Mouse (Mus musculus): Measurements from ENCODE around the gene Capza2. TPM values are rescaled to one million over a fixed set of nuclear protein-coding genes. Genes with fewer than 3 reads are reported as not detected.

The Capza2 gene
- total and polyA plus RNA-seq, 3 experiments = 26.9 to 147 (median 130) TPM

DNA sequence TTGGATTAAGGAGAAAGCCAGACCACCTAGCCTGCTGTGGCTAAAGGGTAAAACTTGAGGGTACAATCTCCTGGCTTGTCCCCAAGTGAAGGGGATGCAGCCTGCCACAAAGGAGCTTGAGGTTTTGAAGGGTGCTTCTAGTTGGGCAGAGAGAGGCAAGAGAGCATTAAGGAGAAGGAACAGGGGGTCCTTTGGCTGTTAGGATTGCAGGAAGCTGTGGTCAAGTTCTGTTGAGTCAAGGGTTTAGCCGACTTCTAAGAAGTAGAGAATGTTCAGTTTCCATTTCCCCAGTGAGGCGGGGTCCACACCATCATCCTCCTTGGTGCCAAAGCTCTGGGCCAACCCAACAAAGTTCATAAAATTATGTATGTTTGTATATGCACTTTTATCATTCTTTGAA is 19.0 kb downstream of the Capza2 start:
- peaks cover 4% of the 10 kb centered on the region; the same call in 1 of the 2 replicates for H3K79me2 ChIP-seq (replicated peaks; ENCODE audit: control insufficient read depth, insufficient read depth, low read length)
- H3K36me3 ChIP-seq (ENCODE audit: control insufficient read depth, insufficient read depth, low read length) = peaks cover 19% of the 10 kb centered on the region
- no peak overlapping the region for H3K27ac ChIP-seq
- H3K4me1 ChIP-seq (ENCODE audit: control insufficient read depth, insufficient read depth, low read length) = peaks cover 3% of the 10 kb centered on the region
- no peaks in the 10 kb centered on the region for H3K27me3 ChIP-seq (ENCODE audit: control insufficient read depth, insufficient read depth, low read length)
- H3K9ac ChIP-seq (ENCODE audit: low read depth, low read length) = no peak overlapping the region
- no peak overlapping the region for H3K4me3 ChIP-seq
- TF ChIP-seq POLR2A (IDR thresholded peaks at IDR 0.05; ENCODE audit: insufficient read depth, low read depth, low read length) = no peak
- TF ChIP-seq CTCF (IDR thresholded peaks at IDR 0.05) = no peak
- no peak for TF ChIP-seq EP300 (IDR thresholded peaks at IDR 0.05; ENCODE audit: insufficient read depth, low read depth, low read length)
- WGBS = 78% methylated on average over 2 of the region's 2 CpGs
- intact Hi-C loops (cut with DNase I) = no loop called here
- DNase-seq = no peak

DNA sequence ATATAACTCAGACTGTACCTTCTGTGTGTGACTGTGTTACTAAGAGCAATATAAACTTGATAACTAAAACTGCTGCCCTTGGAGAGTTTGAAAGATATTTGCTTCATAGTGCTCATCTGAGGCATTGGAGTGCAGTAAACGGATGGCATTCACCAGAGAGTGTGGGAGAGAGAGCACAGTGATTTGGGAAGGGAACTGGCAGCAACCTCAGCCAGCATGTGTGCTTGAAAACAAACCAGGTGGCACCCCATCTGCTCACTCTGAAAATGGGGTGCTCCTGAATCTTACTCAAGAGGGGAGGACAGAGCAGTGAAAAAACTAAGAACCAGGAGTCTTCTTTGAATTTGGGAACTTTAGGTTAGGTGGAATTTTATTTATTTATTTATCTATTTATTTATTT is 21.3 kb downstream of the Capza2 start:
- Histone ChIP-seq H3K4me3 (no peak overlapping the region), H3K9ac (ENCODE audit: low read depth, low read length) (no peak overlapping the region), H3K36me3 (ENCODE audit: control insufficient read depth, insufficient read depth, low read length) (peaks cover 14% of the 10 kb centered on the region), H3K79me2 (replicated peaks; ENCODE audit: control insufficient read depth, insufficient read depth, low read length) (peaks cover 4% of the 10 kb centered on the region; the same call in 1 of the 2 replicates), H3K27me3 (ENCODE audit: control insufficient read depth, insufficient read depth, low read length) (no peaks in the 10 kb centered on the region), H3K27ac (no peak overlapping the region), H3K4me1 (ENCODE audit: control insufficient read depth, insufficient read depth, low read length) (no peaks in the 10 kb centered on the region; the same call in 1 of the 2 replicates)
- 84% methylated on average over 1 of the region's 1 CpGs for WGBS
- intact Hi-C loops (cut with DNase I) = no loop called here
- no peak for TF ChIP-seq EP300 (IDR thresholded peaks at IDR 0.05; ENCODE audit: insufficient read depth, low read depth, low read length)
- no peak for TF ChIP-seq CTCF (IDR thresholded peaks at IDR 0.05)
- no peak for TF ChIP-seq POLR2A (IDR thresholded peaks at IDR 0.05; ENCODE audit: insufficient read depth, low read depth, low read length)
- no peak for DNase-seq

DNA sequence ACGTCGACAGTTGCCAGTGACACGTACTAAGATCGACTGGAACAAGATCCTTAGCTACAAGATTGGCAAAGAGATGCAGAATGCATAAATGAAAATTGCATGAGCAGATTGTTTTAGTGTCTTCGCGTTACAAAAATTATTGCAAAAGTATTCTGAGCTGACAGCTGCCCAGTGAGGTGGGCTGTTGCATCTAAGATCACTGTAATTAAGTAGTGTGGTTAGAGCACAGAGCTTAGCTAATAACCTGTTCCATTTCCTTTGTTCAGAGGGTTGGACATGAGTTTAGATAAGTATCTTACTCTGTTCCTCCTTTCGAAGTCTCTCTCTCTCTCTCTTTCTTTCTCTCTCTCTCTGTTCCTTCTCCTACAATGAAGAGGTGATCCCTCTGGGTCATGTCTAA is 29.3 kb downstream of the Capza2 start:
- no peak overlapping the region for H3K9ac ChIP-seq (ENCODE audit: low read depth, low read length)
- peaks cover 16% of the 10 kb centered on the region for H3K36me3 ChIP-seq (ENCODE audit: control insufficient read depth, insufficient read depth, low read length)
- DNase-seq = no peak
- 89% methylated on average over 7 of the region's 7 CpGs for WGBS
- H3K79me2 ChIP-seq (replicated peaks; ENCODE audit: control insufficient read depth, insufficient read depth, low read length) = no peaks in the 10 kb centered on the region
- no peak overlapping the region for H3K27ac ChIP-seq
- H3K4me1 ChIP-seq (ENCODE audit: control insufficient read depth, insufficient read depth, low read length) = no peaks in the 10 kb centered on the region
- intact Hi-C loops (cut with DNase I) = no loop called here
- TF ChIP-seq CTCF (IDR thresholded peaks at IDR 0.05) = no peak
- no peak for TF ChIP-seq EP300 (IDR thresholded peaks at IDR 0.05; ENCODE audit: insufficient read depth, low read depth, low read length)
- no peak for TF ChIP-seq POLR2A (IDR thresholded peaks at IDR 0.05; ENCODE audit: insufficient read depth, low read depth, low read length)
- H3K27me3 ChIP-seq (ENCODE audit: control insufficient read depth, insufficient read depth, low read length) = no peaks in the 10 kb centered on the region
- no peak overlapping the region for H3K4me3 ChIP-seq

DNA sequence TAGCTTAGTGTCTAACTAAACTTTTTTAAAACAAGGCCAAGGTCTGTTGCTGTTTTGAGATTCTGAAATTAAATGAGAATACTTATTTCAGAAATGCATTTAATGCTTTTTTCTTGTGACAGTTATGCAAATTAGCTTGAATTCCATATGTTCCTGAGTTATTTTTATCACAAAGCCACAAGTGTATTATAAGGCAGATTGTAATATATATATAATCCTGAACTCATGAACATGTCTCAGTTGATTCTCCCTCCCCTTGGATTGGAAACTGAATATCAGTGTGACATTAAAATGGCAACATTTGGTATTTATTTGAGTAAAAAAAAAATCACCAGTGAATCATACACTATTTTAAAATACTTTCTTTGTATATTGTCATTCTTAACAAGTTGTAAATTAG is 30.0 kb downstream of the Capza2 start:
- no peak overlapping the region for H3K4me3 ChIP-seq
- peaks cover 13% of the 10 kb centered on the region for H3K36me3 ChIP-seq (ENCODE audit: control insufficient read depth, insufficient read depth, low read length)
- no peak overlapping the region for H3K27ac ChIP-seq
- no peak overlapping the region for H3K9ac ChIP-seq (ENCODE audit: low read depth, low read length)
- TF ChIP-seq EP300 (IDR thresholded peaks at IDR 0.05; ENCODE audit: insufficient read depth, low read depth, low read length) = no peak
- no peaks in the 10 kb centered on the region for H3K4me1 ChIP-seq (ENCODE audit: control insufficient read depth, insufficient read depth, low read length)
- intact Hi-C loops (cut with DNase I) = no loop called here
- no peaks in the 10 kb centered on the region for H3K79me2 ChIP-seq (replicated peaks; ENCODE audit: control insufficient read depth, insufficient read depth, low read length)
- DNase-seq = no peak
- H3K27me3 ChIP-seq (ENCODE audit: control insufficient read depth, insufficient read depth, low read length) = no peaks in the 10 kb centered on the region

DNA sequence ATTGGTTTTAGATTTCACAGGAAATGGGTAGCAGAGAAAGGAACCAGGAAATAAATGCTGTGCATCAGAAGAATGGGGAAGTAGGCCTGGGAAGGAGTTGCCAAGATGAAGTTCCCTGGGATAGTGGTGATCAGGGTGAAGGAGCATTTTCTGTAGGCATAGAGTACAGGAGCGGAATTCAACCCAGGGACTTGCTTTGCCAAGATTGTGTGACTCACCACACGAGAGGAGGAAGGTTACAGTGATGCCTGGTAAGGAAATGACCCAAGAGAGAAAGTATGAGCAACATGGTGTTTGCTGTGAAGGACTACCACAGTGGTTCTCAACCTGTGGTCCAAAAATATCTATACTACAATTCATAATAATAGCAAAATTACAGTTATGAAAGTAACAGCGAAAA is 31.8 kb downstream of the Capza2 start:
- Histone ChIP-seq H3K27ac (no peak overlapping the region), H3K9ac (ENCODE audit: low read depth, low read length) (no peak overlapping the region), H3K4me1 (ENCODE audit: control insufficient read depth, insufficient read depth, low read length) (no peaks in the 10 kb centered on the region), H3K4me3 (no peak overlapping the region), H3K79me2 (replicated peaks; ENCODE audit: control insufficient read depth, insufficient read depth, low read length) (no peaks in the 10 kb centered on the region), H3K27me3 (ENCODE audit: control insufficient read depth, insufficient read depth, low read length) (no peaks in the 10 kb centered on the region), H3K36me3 (ENCODE audit: control insufficient read depth, insufficient read depth, low read length) (peaks cover 13% of the 10 kb centered on the region)
- intact Hi-C loops (cut with DNase I) = no loop called here
- 67% methylated on average over 3 of the region's 3 CpGs for WGBS
- no peak for TF ChIP-seq CTCF (IDR thresholded peaks at IDR 0.05)
- no peak for TF ChIP-seq POLR2A (IDR thresholded peaks at IDR 0.05; ENCODE audit: insufficient read depth, low read depth, low read length)
- TF ChIP-seq EP300 (IDR thresholded peaks at IDR 0.05; ENCODE audit: insufficient read depth, low read depth, low read length) = no peak
- no peak for DNase-seq

DNA sequence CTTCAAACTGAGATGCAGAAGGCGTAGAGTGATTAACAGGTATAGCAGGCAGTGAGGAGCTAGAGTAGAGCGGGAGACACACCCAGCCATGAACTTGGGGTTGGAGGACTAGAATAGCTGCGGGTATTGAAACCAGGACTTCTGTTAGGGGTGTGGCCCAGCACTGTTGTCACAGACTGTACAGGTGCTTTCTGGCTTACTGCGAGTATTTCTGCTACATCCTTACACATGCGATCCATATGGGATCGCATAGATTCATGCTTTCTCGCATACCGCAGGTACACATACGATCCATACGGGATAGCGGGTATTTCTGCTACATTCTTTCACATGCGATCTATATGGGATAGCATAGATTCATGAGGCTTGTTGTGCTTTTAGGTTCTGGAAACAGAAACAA is 32.3 kb downstream of the Capza2 start:
- no peak overlapping the region for H3K27ac ChIP-seq
- H3K9ac ChIP-seq (ENCODE audit: low read depth, low read length) = no peak overlapping the region
- no peaks in the 10 kb centered on the region for H3K4me1 ChIP-seq (ENCODE audit: control insufficient read depth, insufficient read depth, low read length)
- no peak for DNase-seq
- H3K79me2 ChIP-seq (replicated peaks; ENCODE audit: control insufficient read depth, insufficient read depth, low read length) = no peaks in the 10 kb centered on the region
- WGBS = 96% methylated on average over 12 of the region's 12 CpGs
- no peak overlapping the region for H3K4me3 ChIP-seq
- no peak for TF ChIP-seq POLR2A (IDR thresholded peaks at IDR 0.05; ENCODE audit: insufficient read depth, low read depth, low read length)
- no peak for TF ChIP-seq EP300 (IDR thresholded peaks at IDR 0.05; ENCODE audit: insufficient read depth, low read depth, low read length)
- no peak for TF ChIP-seq CTCF (IDR thresholded peaks at IDR 0.05)
- H3K27me3 ChIP-seq (ENCODE audit: control insufficient read depth, insufficient read depth, low read length) = no peaks in the 10 kb centered on the region
- H3K36me3 ChIP-seq (ENCODE audit: control insufficient read depth, insufficient read depth, low read length) = peaks cover 13% of the 10 kb centered on the region
- intact Hi-C loops (cut with DNase I) = no loop called here
